Mouse (Mus musculus) liver, embryonic 15.5 days (tissue): ENCODE data around the gene Csf1. TPM values are rescaled to one million over a fixed set of nuclear protein-coding genes. Genes with fewer than 3 reads are reported as not detected.

Source experiments
- ATAC-seq: fragments of 200-750 bp; cut with Nextera tagmentation; 2 replicates; pipeline ENCODE4 v1.8.0; 2017; ENCODE audit warnings: moderate number of reproducible peaks, mild to moderate bottlenecking, moderate library complexity; ENCODE audit not compliant: insufficient read depth
- H3K27ac ChIP-seq: fragments of 300-500 bp; sonication (generic); replicated peaks from 2 replicates; pipeline ENCODE4 v1.5.1; 2015; ENCODE audit warnings: mild to moderate bottlenecking, inconsistent platforms
- H3K27me3 ChIP-seq: fragments of 300-500 bp; sonication (generic); 2 replicates; pipeline ENCODE4 v1.6.1; 2015; ENCODE audit warnings: mild to moderate bottlenecking, inconsistent platforms
- H3K36me3 ChIP-seq: fragments of 300-500 bp; sonication (generic); replicated peaks from 2 replicates; pipeline ENCODE4 v1.6.1; 2015; ENCODE audit warnings: moderate library complexity, mild to moderate bottlenecking, inconsistent platforms
- H3K4me1 ChIP-seq: fragments of 300-500 bp; sonication (generic); replicated peaks from 2 replicates; pipeline ENCODE4 v1.6.1; 2015; ENCODE audit warnings: inconsistent platforms
- H3K4me2 ChIP-seq: fragments of 300-500 bp; sonication (generic); 2 replicates; pipeline ENCODE4 v1.6.1; 2015; ENCODE audit warnings: moderate library complexity, mild to moderate bottlenecking, inconsistent platforms
- H3K4me3 ChIP-seq: fragments of 300-500 bp; sonication (generic); replicated peaks from 2 replicates; pipeline ENCODE4 v1.5.1; 2015; ENCODE audit warnings: mild to moderate bottlenecking, inconsistent platforms
- H3K9ac ChIP-seq: fragments of 300-500 bp; sonication (generic); 2 replicates; pipeline ENCODE4 v1.6.1; 2015; ENCODE audit warnings: moderate library complexity, mild to moderate bottlenecking, inconsistent platforms
- H3K9me3 ChIP-seq: fragments of 300-500 bp; sonication (generic); replicated peaks from 2 replicates; pipeline ENCODE4 v1.6.1; 2016; ENCODE audit warnings: inconsistent platforms
- WGBS: fragments of 180-500 bp; shearing (Covaris S2); methylation state at CpG from one replicate; pipeline ENCODE4 v1.1.7; 2015; ENCODE audit warnings: mixed read lengths; ENCODE audit not compliant: insufficient replicate concordance; 5-methylcytosine and 5-hydroxymethylcytosine counted together
- polyA plus RNA-seq: library from polyadenylated mRNA; unstranded; fragments of >200 nt; fragmentation: Nextera tagmentation; extraction: Ambion mirVana; gene quantifications from 2 replicates; pipeline ENCODE4 v1.2.1, GENCODE M21; 2015

Gene Csf1
- polyA plus RNA-seq, 1 experiment from 2014 or later = 6.3 TPM

GRCm38 (mm10) chr3:107781304-107781703, 21.0 kb upstream of the Csf1 start:
- Histone ChIP-seq H3K9me3 (no peaks in the 10 kb centered on the region), H3K36me3 (no peaks in the 10 kb centered on the region), H3K27ac (no peak overlapping the region), H3K9ac (no peak overlapping the region), H3K27me3 (0 out of 2 replicates have a peak, but pooled peaks cover 3% of the 10 kb centered on the region), H3K4me2 (no peak overlapping the region), H3K4me1 (no peaks in the 10 kb centered on the region), H3K4me3 (no peak overlapping the region)
- ATAC-seq = no peak
- 43% methylated on average over 5 of the region's 5 CpGs for WGBS

DNA sequence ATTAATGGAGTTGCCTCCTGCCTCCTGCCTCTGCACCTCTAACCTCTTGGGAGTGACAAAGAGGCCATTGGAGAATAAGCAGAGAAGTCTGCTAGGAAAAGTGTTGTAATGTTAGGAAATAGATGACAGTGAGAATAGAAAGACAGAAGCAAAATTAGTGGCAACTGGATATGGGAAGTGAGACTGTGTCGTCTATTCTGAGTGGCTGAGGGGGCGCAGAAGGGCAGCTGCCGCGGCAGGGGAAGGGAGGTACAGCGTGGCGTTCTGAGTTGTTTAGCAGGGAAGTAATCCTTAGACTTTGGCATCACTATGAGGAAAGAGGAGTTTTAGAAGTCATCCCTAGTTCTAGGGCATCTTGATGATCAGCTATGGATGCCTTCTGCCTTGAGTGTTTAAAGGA, 17.7 kb upstream of the Csf1 start:
- ATAC-seq = no peak
- no peak overlapping the region for H3K4me2 ChIP-seq
- no peak overlapping the region for H3K27ac ChIP-seq
- H3K9me3 ChIP-seq = no peaks in the 10 kb centered on the region
- peaks cover 20% of the 10 kb centered on the region for H3K27me3 ChIP-seq
- H3K4me3 ChIP-seq = no peak overlapping the region
- no peak overlapping the region for H3K9ac ChIP-seq
- no peaks in the 10 kb centered on the region for H3K36me3 ChIP-seq
- 46% methylated on average over 6 of the region's 6 CpGs for WGBS
- H3K4me1 ChIP-seq = no peaks in the 10 kb centered on the region; the same call in 1 of the 2 replicates

DNA sequence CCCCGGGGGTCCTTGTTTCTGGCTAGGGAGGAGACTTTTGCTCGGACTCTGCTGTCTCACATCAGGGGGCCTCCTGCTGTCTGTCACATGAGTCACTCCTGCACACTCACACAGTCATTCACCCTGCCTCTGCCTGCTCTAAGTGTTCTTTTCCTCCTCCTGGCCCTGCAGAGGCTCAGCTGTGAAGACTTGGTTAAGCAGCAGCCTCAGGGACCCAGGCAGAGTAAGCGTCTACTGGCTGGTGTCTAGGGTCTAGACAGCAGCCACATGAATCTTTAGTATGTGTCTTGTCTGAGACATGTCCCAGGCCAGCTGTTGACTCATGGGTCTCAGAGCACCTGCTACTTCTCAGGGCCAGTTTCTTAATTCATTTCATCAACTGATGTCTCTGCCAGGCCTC, 16.0 kb upstream of the Csf1 start:
- no peak overlapping the region for H3K27ac ChIP-seq
- H3K27me3 ChIP-seq = peaks cover 20% of the 10 kb centered on the region
- no peaks in the 10 kb centered on the region for H3K9me3 ChIP-seq
- no peak for ATAC-seq
- 20% methylated on average over 3 of the region's 3 CpGs for WGBS
- no peak overlapping the region for H3K9ac ChIP-seq
- no peaks in the 10 kb centered on the region; the same call in 1 of the 2 replicates for H3K4me1 ChIP-seq
- H3K36me3 ChIP-seq = no peaks in the 10 kb centered on the region
- no peak overlapping the region for H3K4me2 ChIP-seq
- H3K4me3 ChIP-seq = no peak overlapping the region

DNA sequence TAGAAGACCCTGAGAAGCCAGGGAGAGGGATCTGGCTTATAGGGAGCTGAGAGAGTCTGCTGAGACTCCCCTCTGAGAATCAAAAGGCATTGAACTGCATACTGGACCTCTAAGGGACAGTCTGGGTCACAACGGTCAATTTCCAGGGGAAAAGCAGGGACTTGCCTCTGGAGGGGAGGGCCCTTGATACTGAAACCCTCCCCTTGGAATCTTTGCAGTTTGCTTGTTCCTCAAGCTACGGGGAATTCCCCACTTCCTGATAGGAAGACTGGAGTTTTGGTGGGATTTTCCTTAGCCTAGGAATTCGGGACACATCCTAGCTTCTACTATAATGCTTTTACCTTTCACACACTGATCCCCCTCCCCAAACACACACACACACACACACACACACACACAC, 15.5 kb upstream of the Csf1 start:
- H3K36me3 ChIP-seq = no peaks in the 10 kb centered on the region
- no peak overlapping the region for H3K27ac ChIP-seq
- no peak overlapping the region for H3K4me3 ChIP-seq
- H3K27me3 ChIP-seq = peaks cover 20% of the 10 kb centered on the region
- no peak for ATAC-seq
- H3K9ac ChIP-seq = no peak overlapping the region
- H3K9me3 ChIP-seq = no peaks in the 10 kb centered on the region
- no peaks in the 10 kb centered on the region; the same call in 1 of the 2 replicates for H3K4me1 ChIP-seq
- no peak overlapping the region for H3K4me2 ChIP-seq
- WGBS = 31% methylated on average over 3 of the region's 3 CpGs

DNA sequence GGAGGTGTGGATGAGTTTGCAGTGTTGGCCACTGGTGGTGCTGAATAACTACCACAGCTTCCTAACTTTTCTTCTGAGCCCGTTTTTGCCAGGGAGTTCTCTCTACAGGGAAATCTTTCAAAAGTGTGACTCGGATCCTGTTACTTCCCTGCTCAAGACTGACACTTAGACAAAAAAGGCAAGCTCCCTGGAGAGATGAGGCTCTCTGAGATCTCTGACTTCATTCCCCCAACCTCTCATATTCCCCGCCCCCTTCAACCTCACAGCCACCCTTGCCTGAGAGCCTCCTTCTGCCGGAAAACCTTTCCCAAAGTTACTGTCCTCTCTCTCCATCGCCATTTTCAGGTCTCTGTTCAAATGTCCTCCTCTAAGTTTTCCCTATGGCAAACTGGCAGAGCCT, 14.8 kb upstream of the Csf1 start:
- WGBS = 35% methylated on average over 5 of the region's 5 CpGs
- Histone ChIP-seq H3K27ac (no peak overlapping the region), H3K9ac (no peak overlapping the region), H3K9me3 (no peaks in the 10 kb centered on the region), H3K36me3 (no peaks in the 10 kb centered on the region), H3K27me3 (peaks cover 20% of the 10 kb centered on the region), H3K4me3 (no peak overlapping the region), H3K4me2 (no peak overlapping the region), H3K4me1 (no peaks in the 10 kb centered on the region; the same call in 1 of the 2 replicates)
- ATAC-seq = no peak

DNA sequence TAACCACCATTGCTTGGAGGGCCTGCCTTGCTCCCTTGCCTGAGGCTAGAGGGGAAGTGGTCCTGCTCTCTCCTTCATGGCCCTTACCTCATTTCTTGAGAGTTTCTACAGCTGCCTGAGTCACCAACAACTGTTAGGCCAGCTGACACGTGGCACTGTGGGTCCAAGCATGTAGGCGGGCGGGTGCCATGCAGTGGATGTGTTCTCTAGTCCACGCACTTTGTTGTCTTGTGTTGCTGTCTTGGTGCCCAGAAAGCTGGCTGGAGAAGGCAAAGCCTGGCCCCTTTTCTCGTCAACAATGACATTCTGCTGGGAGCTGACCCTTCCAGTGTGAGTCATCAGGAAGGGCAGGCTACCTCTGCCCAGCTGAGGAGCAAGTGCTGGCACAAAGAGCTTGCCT, 12.6 kb upstream of the Csf1 start:
- no peaks in the 10 kb centered on the region; the same call in 1 of the 2 replicates for H3K4me1 ChIP-seq
- 56% methylated on average over 5 of the region's 5 CpGs for WGBS
- H3K9ac ChIP-seq = no peak overlapping the region
- no peak overlapping the region for H3K27ac ChIP-seq
- no peak overlapping the region for H3K4me3 ChIP-seq
- no peak for ATAC-seq
- H3K27me3 ChIP-seq = peaks cover 20% of the 10 kb centered on the region
- H3K36me3 ChIP-seq = no peaks in the 10 kb centered on the region
- H3K9me3 ChIP-seq = no peaks in the 10 kb centered on the region
- H3K4me2 ChIP-seq = no peak overlapping the region

- 32% methylated on average over 2 of the region's 2 CpGs for WGBS
- peaks cover 15% of the 10 kb centered on the region for H3K4me1 ChIP-seq
- no peak overlapping the region for H3K27ac ChIP-seq
- ATAC-seq = no peak
- no peaks in the 10 kb centered on the region for H3K9me3 ChIP-seq
- H3K4me2 ChIP-seq = no peak overlapping the region
- H3K4me3 ChIP-seq = no peak overlapping the region
- H3K9ac ChIP-seq = no peak overlapping the region
- H3K27me3 ChIP-seq = 0 out of 2 replicates have a peak, but pooled peaks cover 7% of the 10 kb centered on the region
- no peaks in the 10 kb centered on the region for H3K36me3 ChIP-seq
These were observed 9.4 kb upstream of the Csf1 start for GRCm38 (mm10) chr3:107769692-107770091.

DNA sequence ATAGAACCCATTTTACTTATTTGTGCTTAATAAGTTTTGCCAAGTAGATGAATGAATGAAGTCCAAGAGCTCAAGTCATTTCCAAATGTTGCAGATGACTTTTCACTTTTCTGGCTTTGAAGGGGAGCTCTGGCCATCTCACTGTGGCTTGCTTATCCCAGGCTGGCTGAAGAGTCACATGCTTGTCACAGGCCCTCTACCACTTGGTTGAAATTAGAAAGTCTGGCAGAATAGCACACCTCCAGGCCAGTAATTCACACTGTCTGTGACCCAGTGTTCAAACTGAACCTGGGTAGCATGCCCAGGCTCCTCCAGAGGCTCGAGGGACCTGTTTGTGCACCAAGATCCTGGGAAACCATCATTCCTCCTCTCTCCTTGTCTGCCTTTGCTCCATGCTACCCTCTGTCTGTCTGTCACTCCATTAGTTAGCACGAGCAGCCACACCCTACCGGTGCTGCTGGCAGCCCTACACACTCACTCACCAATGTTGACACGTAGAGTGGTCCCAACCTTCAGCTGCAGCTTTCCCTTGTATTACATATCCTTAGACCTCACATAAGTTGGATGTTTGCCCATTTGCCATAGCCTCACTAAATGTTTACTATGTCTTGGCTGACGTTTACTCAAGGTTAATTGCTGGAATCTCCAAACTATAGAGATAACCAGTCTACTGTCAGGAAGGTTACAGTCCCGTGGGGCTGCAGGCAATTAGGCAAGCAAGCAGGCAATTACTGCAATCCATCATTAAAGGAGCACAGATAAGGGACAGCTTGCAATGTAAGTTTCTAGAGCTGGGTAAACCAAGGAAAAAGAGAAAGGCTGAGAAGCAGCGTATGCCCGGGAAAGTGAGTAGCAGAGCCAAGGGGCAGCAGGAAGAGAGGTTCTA, 8.1 kb upstream of the Csf1 start:
- Histone ChIP-seq H3K36me3 (no peaks in the 10 kb centered on the region), H3K9me3 (no peaks in the 10 kb centered on the region), H3K4me3 (no peak overlapping the region), H3K4me2 (no peak overlapping the region), H3K4me1 (peaks cover 15% of the 10 kb centered on the region), H3K27me3 (0 out of 2 replicates have a peak, but pooled peaks cover 7% of the 10 kb centered on the region), H3K9ac (no peak overlapping the region), H3K27ac (no peak overlapping the region)
- WGBS = 39% methylated on average over 8 of the region's 8 CpGs
- ATAC-seq = no peak

DNA sequence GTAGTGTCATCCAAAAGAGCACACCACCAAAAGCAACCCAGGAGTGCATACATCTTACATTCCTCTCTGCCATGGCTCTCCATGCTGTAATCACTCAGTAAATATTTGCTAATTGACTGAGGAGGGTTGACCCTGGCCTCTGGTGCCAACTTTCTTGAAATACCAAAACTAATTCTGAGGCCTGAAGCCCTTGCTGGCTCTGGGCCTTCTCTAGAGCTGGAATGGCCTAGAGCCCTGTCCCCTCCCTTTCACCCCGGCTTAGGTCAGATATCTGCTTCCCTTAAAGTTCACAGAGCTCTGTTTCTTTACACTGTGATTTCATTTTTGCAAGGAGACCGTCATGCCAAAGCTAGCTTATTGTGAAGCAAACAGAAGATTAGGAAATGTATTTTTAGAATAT, 6.5 kb upstream of the Csf1 start:
- ATAC-seq = no peak
- no peak overlapping the region for H3K27ac ChIP-seq
- H3K4me3 ChIP-seq = no peak overlapping the region
- H3K9ac ChIP-seq = no peak overlapping the region
- peaks cover 15% of the 10 kb centered on the region for H3K4me1 ChIP-seq
- H3K9me3 ChIP-seq = no peaks in the 10 kb centered on the region
- H3K4me2 ChIP-seq = no peak overlapping the region
- no peaks in the 10 kb centered on the region for H3K36me3 ChIP-seq
- WGBS = 31% methylated on average over 2 of the region's 2 CpGs
- peaks cover 7% of the 10 kb centered on the region; the same call in 1 of the 2 replicates for H3K27me3 ChIP-seq

- no peak overlapping the region for H3K9ac ChIP-seq
- H3K27me3 ChIP-seq = peaks cover 13% of the 10 kb centered on the region
- WGBS = 46% methylated on average over 2 of the region's 2 CpGs
- no peak overlapping the region for H3K4me3 ChIP-seq
- H3K27ac ChIP-seq = no peak overlapping the region
- H3K36me3 ChIP-seq = no peaks in the 10 kb centered on the region
- H3K4me2 ChIP-seq = no peak overlapping the region
- peaks cover 15% of the 10 kb centered on the region for H3K4me1 ChIP-seq
- ATAC-seq = no peak
- H3K9me3 ChIP-seq = no peaks in the 10 kb centered on the region
These were observed 5.7 kb upstream of the Csf1 start for GRCm38 (mm10) chr3:107765979-107766378.

DNA sequence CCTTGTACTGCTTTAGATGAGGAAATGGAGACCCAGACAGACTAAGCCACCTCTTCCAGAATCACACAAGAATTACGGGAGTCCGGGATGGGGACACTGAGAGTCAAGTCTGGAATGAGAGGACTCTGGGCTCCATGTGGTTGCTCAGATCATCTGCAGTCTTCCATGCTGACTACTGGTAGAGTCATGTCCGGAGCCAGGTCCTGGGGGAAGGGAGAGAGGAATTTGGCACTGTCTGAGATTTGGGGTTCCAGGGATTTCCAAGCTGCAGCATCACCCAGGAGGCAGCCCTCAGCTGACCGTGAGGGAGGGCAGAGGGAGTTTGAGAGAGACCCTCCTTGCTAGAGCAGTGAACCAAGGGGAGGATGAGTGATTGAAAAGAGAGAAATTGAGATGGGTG, 3.3 kb upstream of the Csf1 start:
- H3K4me3 ChIP-seq = no peak overlapping the region
- no peak for ATAC-seq
- H3K36me3 ChIP-seq = no peaks in the 10 kb centered on the region
- H3K9me3 ChIP-seq = no peaks in the 10 kb centered on the region
- H3K4me2 ChIP-seq = no peak overlapping the region
- no peak overlapping the region for H3K9ac ChIP-seq
- H3K27ac ChIP-seq = no peak overlapping the region
- peaks cover 26% of the 10 kb centered on the region for H3K4me1 ChIP-seq
- peaks cover 37% of the 10 kb centered on the region for H3K27me3 ChIP-seq
- WGBS = 54% methylated on average over 4 of the region's 4 CpGs
